Mouse (Mus musculus): ENCODE measurements at regions not wholly inside any gene's neighbourhood (a gene's known extent, or its start where the extent isn't known, plus 50 kb on each side); places are given as distances from the start of the nearest gene placed in this dataset.
A peak's percentile ranks its signal among the peaks of the same experiment; 100 is the strongest.

DNA sequence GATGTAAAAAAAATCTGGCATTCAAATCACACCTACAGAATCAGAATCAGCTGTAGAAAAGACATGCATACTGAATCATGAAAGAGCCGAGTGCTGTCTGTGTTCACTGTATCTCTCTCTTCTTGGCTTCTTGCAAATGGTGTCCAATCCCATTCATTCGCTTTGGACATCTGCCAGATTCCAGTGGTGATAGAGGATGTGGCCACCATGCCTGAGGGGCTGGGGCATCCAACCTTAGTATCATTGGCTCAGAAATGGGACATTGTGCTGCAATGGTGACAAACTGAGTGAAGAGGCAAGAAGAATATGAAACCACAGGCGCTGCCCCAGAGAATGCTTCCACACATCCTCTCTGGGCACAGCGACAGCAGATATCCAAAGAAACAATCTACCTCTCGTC, 555.2 kb downstream of the Defb40 start:
- TF ChIP-seq CTCF (IDR thresholded peaks at IDR 0.05; ENCODE audit: low read depth) (no peak), EP300 (optimal IDR thresholded peaks at IDR 0.05) (no peak)
- no peak overlapping the region for H3K4me2 ChIP-seq (replicated peaks; ENCODE audit: low read depth)
- H3K4me3 ChIP-seq (ENCODE audit: low read depth, low read length) = no peak overlapping the region
- no peaks in the 10 kb centered on the region for H3K9me3 ChIP-seq (ENCODE audit: control insufficient read depth, low read length)
- H3K36me3 ChIP-seq (ENCODE audit: control insufficient read depth, insufficient read depth, low read length) = no peaks in the 10 kb centered on the region
- H3K27ac ChIP-seq (replicated peaks) = no peak overlapping the region
- no peak for DNase-seq (ENCODE audit: low spot score)
- H3K4me1 ChIP-seq (replicated peaks; ENCODE audit: control insufficient read depth, insufficient read depth) = no peaks in the 10 kb centered on the region
- no peak for ATAC-seq (ENCODE audit: low FRiP score, low TSS enrichment)
- no peak overlapping the region for H3K9ac ChIP-seq (ENCODE audit: low read length)
- 77% methylated on average over 5 of the region's 5 CpGs for WGBS
- no peaks in the 10 kb centered on the region for H3K27me3 ChIP-seq (ENCODE audit: control insufficient read depth, insufficient read depth, low read length)

GRCm38 (mm10) chr8:18412470-18412869, 565.6 kb downstream of the Defb40 start:
- ATAC-seq (ENCODE audit: low FRiP score, low TSS enrichment) = no peak
- H3K4me3 ChIP-seq (ENCODE audit: low read depth, low read length) = no peak overlapping the region
- H3K27ac ChIP-seq (replicated peaks) = no peak overlapping the region

GRCm38 (mm10) chr8:18406446-18406845, 571.6 kb downstream of the Defb40 start:
- Histone ChIP-seq H3K9ac (ENCODE audit: low read length) (no peak overlapping the region), H3K4me2 (replicated peaks; ENCODE audit: low read depth) (no peak overlapping the region), H3K9me3 (ENCODE audit: control insufficient read depth, low read length) (no peaks in the 10 kb centered on the region), H3K4me3 (ENCODE audit: low read depth, low read length) (no peak overlapping the region), H3K36me3 (ENCODE audit: control insufficient read depth, insufficient read depth, low read length) (no peaks in the 10 kb centered on the region), H3K4me1 (replicated peaks; ENCODE audit: control insufficient read depth, insufficient read depth) (no peaks in the 10 kb centered on the region), H3K27ac (replicated peaks) (no peak overlapping the region), H3K27me3 (ENCODE audit: control insufficient read depth, insufficient read depth, low read length) (no peaks in the 10 kb centered on the region)
- WGBS = 58% methylated on average over 2 of the region's 2 CpGs
- TF ChIP-seq EP300 (optimal IDR thresholded peaks at IDR 0.05) (no peak), CTCF (IDR thresholded peaks at IDR 0.05; ENCODE audit: low read depth) (no peak)
- ATAC-seq (ENCODE audit: low FRiP score, low TSS enrichment) = no peak
- no peak for DNase-seq (ENCODE audit: low spot score)

More at GRCm38 (mm10) chr8:18412470-18412869, 565.6 kb downstream of the Defb40 start:
- TF ChIP-seq EP300 (optimal IDR thresholded peaks at IDR 0.05) (no peak), CTCF (IDR thresholded peaks at IDR 0.05; ENCODE audit: low read depth) (no peak)
- Histone ChIP-seq H3K4me1 (replicated peaks; ENCODE audit: control insufficient read depth, insufficient read depth) (no peaks in the 10 kb centered on the region), H3K27me3 (ENCODE audit: control insufficient read depth, insufficient read depth, low read length) (no peaks in the 10 kb centered on the region), H3K9me3 (ENCODE audit: control insufficient read depth, low read length) (no peaks in the 10 kb centered on the region), H3K9ac (ENCODE audit: low read length) (no peak overlapping the region), H3K36me3 (ENCODE audit: control insufficient read depth, insufficient read depth, low read length) (no peaks in the 10 kb centered on the region), H3K4me2 (replicated peaks; ENCODE audit: low read depth) (no peak overlapping the region)
- no peak for DNase-seq (ENCODE audit: low spot score)
- 74% methylated on average over 2 of the region's 2 CpGs for WGBS

DNA sequence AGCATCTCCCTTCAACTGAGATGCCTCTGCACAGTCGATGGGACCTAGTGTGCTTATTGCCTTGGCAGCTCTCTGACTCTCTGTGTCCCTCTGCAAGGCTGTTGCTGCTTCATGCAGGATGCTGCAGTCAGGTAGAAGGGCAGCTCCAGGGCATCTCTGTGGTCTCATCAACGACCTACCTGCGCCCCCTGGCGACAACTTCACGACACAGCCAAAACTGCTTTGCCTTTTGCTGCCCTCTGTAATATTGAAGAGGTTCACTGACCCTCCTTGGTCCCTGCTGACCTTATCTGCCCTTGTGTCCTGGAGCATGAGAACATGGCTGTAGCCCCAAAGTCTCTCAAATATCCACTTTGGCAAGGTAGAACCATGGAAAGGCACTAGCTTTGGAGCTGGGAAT, 589.7 kb downstream of the Defb40 start:
- TF ChIP-seq EP300 (optimal IDR thresholded peaks at IDR 0.05) = no peak
- TF ChIP-seq CTCF (IDR thresholded peaks at IDR 0.05; ENCODE audit: low read depth) = peak; percentile 70
- peak; percentile 30 for DNase-seq (ENCODE audit: low spot score)
- Histone ChIP-seq H3K36me3 (ENCODE audit: control insufficient read depth, insufficient read depth, low read length) (no peaks in the 10 kb centered on the region), H3K27me3 (ENCODE audit: control insufficient read depth, insufficient read depth, low read length) (no peaks in the 10 kb centered on the region), H3K4me3 (ENCODE audit: low read depth, low read length) (no peak overlapping the region), H3K9me3 (ENCODE audit: control insufficient read depth, low read length) (no peaks in the 10 kb centered on the region), H3K4me1 (replicated peaks; ENCODE audit: control insufficient read depth, insufficient read depth) (no peaks in the 10 kb centered on the region), H3K4me2 (replicated peaks; ENCODE audit: low read depth) (no peak overlapping the region), H3K9ac (ENCODE audit: low read length) (no peak overlapping the region), H3K27ac (replicated peaks) (no peak overlapping the region)
- WGBS = 8% methylated on average over 5 of the region's 5 CpGs
- ATAC-seq (ENCODE audit: low FRiP score, low TSS enrichment) = no peak

GRCm38 (mm10) chr8:18381615-18382178, 596.4 kb downstream of the Defb40 start:
- Histone ChIP-seq H3K9me3 (ENCODE audit: control insufficient read depth, low read length) (no peaks in the 10 kb centered on the region), H3K9ac (ENCODE audit: low read length) (no peak overlapping the region), H3K4me3 (ENCODE audit: low read depth, low read length) (no peak overlapping the region), H3K27me3 (ENCODE audit: control insufficient read depth, insufficient read depth, low read length) (no peaks in the 10 kb centered on the region), H3K27ac (replicated peaks) (no peak overlapping the region), H3K36me3 (ENCODE audit: control insufficient read depth, insufficient read depth, low read length) (no peaks in the 10 kb centered on the region), H3K4me2 (replicated peaks; ENCODE audit: low read depth) (no peak overlapping the region), H3K4me1 (replicated peaks; ENCODE audit: control insufficient read depth, insufficient read depth) (no peaks in the 10 kb centered on the region)
- TF ChIP-seq EP300 (optimal IDR thresholded peaks at IDR 0.05) = no peak
- no peak for TF ChIP-seq CTCF (IDR thresholded peaks at IDR 0.05; ENCODE audit: low read depth)
- WGBS = 18% methylated on average over 3 of the region's 3 CpGs
- ATAC-seq (ENCODE audit: low FRiP score, low TSS enrichment) (no peak), DNase-seq (ENCODE audit: low spot score) (no peak)

GRCm38 (mm10) chr8:18348716-18349115, 629.3 kb downstream of the Defb40 start:
- 75% methylated on average over 4 of the region's 4 CpGs for WGBS
- no peak overlapping the region for H3K27ac ChIP-seq (replicated peaks)
- H3K36me3 ChIP-seq (ENCODE audit: control insufficient read depth, insufficient read depth, low read length) = no peaks in the 10 kb centered on the region
- no peak overlapping the region for H3K9ac ChIP-seq (ENCODE audit: low read length)
- H3K27me3 ChIP-seq (ENCODE audit: control insufficient read depth, insufficient read depth, low read length) = no peaks in the 10 kb centered on the region
- TF ChIP-seq EP300 (optimal IDR thresholded peaks at IDR 0.05) = no peak
- no peak for TF ChIP-seq CTCF (IDR thresholded peaks at IDR 0.05; ENCODE audit: low read depth)
- no peak overlapping the region for H3K4me2 ChIP-seq (replicated peaks; ENCODE audit: low read depth)
- H3K4me1 ChIP-seq (replicated peaks; ENCODE audit: control insufficient read depth, insufficient read depth) = no peaks in the 10 kb centered on the region
- no peaks in the 10 kb centered on the region for H3K9me3 ChIP-seq (ENCODE audit: control insufficient read depth, low read length)
- no peak overlapping the region for H3K4me3 ChIP-seq (ENCODE audit: low read depth, low read length)
- DNase-seq (ENCODE audit: low spot score) (no peak), ATAC-seq (ENCODE audit: low FRiP score, low TSS enrichment) (no peak)

All from stomach, postnatal 0 days (tissue).